Mouse (Mus musculus) liver, embryonic 12.5 days (tissue): ENCODE measurements around the gene Stk32b. TPM values are rescaled to one million over a fixed set of nuclear protein-coding genes. Genes with fewer than 3 reads are reported as not detected.

ENCODE experiments used
- ATAC-seq: fragments of 200-750 bp; cut with Nextera tagmentation; 2 replicates; pipeline ENCODE4 v1.8.0; 2017; ENCODE audit warnings: moderate number of reproducible peaks, mild to moderate bottlenecking, moderate library complexity
- H3K27ac ChIP-seq: fragments of 300-500 bp; sonication (generic); 2 replicates; pipeline ENCODE4 v1.5.1; 2016; ENCODE audit warnings: mild to moderate bottlenecking
- H3K27me3 ChIP-seq: fragments of 300-500 bp; sonication (generic); replicated peaks from 2 replicates; pipeline ENCODE4 v1.6.1; 2016; ENCODE audit warnings: mild to moderate bottlenecking, moderate library complexity
- H3K36me3 ChIP-seq: fragments of 300-500 bp; sonication (generic); 2 replicates; pipeline ENCODE4 v1.6.1; 2016; ENCODE audit warnings: mild to moderate bottlenecking, moderate library complexity
- H3K4me1 ChIP-seq: fragments of 300-500 bp; sonication (generic); 2 replicates; pipeline ENCODE4 v1.6.1; 2016
- H3K4me2 ChIP-seq: fragments of 300-500 bp; sonication (generic); 2 replicates; pipeline ENCODE4 v1.6.1; 2016; ENCODE audit warnings: mild to moderate bottlenecking, moderate library complexity
- H3K4me3 ChIP-seq: fragments of 300-500 bp; sonication (generic); 2 replicates; pipeline ENCODE4 v1.5.1; 2016; ENCODE audit warnings: mild to moderate bottlenecking, moderate library complexity
- H3K9ac ChIP-seq: fragments of 300-500 bp; sonication (generic); 2 replicates; pipeline ENCODE4 v1.6.1; 2016; ENCODE audit warnings: mild to moderate bottlenecking, moderate library complexity
- H3K9me3 ChIP-seq: fragments of 300-500 bp; sonication (generic); replicated peaks from 2 replicates; pipeline ENCODE4 v1.6.1; 2016; ENCODE audit warnings: mild to moderate bottlenecking, moderate library complexity
- WGBS: fragments of 180-500 bp; shearing (Covaris S2); methylation state at CpG from one replicate; pipeline ENCODE4 v1.1.7; 2016; ENCODE audit not compliant: insufficient replicate concordance; 5-methylcytosine and 5-hydroxymethylcytosine counted together
- polyA plus RNA-seq: library from polyadenylated mRNA; unstranded; fragments of >200 nt; fragmentation: Nextera tagmentation; extraction: Ambion mirVana; gene quantifications from 2 replicates; pipeline ENCODE4 v1.2.1, GENCODE M21; 2016

Gene Stk32b
- polyA plus RNA-seq, 1 experiment from 2014 or later = 0.17 TPM

DNA sequence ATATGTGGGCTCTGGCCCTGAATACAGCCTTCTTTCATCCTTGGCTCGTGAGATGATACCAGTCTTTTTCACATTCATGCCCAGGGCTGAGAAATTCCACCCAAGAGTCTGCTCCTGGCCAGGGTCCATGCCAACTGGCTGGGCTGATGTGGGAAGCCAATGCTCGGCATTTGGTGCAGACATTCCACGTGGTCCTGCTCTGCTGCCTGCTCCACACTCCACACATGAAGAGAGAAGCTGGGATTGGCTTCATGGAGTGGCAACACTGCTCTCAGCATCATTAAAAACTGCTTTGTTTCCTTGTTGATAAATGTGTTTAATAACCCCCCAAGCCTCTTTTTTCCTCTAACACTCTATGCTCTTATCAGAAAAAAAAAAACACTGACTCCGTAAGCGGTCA lies 61.8 kb downstream of the Stk32b start:
- Histone ChIP-seq H3K9ac (no peak overlapping the region), H3K36me3 (no peaks in the 10 kb centered on the region), H3K4me2 (no peak overlapping the region), H3K4me1 (no peaks in the 10 kb centered on the region), H3K9me3 (0 out of 2 replicates have a peak, but pooled peaks cover 4% of the 10 kb centered on the region), H3K27me3 (no peaks in the 10 kb centered on the region), H3K4me3 (no peak overlapping the region), H3K27ac (no peak overlapping the region)
- 63% methylated on average over 5 of the region's 5 CpGs for WGBS
- no peak for ATAC-seq

DNA sequence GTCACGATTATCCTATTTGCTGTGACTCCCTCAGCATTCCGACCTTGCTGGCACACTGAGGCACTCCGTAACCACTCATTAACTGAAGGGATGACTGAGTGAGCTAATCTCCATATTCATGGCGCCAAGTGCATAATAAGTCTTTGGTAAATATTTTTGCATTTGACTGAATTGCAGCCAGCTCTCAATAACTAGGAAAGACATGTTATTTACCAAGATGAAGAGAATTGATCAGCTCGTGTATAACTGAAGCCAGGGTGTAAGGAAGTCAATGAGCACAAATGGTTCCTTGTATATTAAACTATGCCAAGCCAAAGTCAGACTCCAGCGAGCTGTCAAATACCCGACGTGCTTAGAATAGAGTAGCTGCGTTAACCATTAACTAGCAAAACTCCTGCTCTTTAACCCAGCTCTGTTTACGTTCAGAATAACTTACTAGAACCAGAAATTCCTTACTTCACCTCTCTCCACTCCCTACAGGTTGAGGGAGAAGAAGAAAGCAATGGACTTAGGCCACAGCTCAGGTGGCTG lies 66.2 kb downstream of the Stk32b start:
- Histone ChIP-seq H3K36me3 (no peaks in the 10 kb centered on the region), H3K27me3 (no peaks in the 10 kb centered on the region), H3K9me3 (no peaks in the 10 kb centered on the region), H3K4me3 (no peak overlapping the region), H3K9ac (no peak overlapping the region), H3K4me1 (no peaks in the 10 kb centered on the region), H3K27ac (no peak overlapping the region), H3K4me2 (no peak overlapping the region)
- WGBS = 55% methylated on average over 10 of the region's 10 CpGs
- ATAC-seq = 0 out of 2 replicates have a peak, but pooled peaks have one; percentile 21

DNA sequence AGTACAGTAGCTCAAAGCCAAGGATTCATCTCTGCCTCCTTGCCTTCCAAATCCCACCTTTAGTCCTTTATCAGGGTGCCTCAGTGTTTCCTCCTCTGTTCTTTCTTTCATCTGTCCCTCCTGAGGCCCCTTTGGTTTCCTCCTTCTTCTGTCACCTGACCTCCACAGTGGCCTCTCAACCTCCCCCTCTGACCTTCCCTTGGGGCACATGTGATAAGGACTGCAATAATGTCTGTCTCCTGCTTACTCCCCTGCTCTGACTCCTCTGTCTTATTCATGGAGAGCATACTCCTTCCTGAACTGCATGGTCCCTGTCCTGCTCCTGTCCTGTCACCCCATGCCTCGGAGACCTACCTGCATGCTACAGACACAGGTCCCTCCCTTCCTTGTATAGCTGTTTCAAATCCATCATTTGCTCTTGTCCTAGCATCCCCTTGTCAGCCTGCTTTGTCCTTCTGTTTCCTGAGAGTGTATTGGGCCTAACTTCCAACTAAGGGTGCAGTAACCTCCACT lies 66.8 kb downstream of the Stk32b start:
- Histone ChIP-seq H3K4me1 (no peaks in the 10 kb centered on the region), H3K9me3 (no peaks in the 10 kb centered on the region), H3K9ac (no peak overlapping the region), H3K36me3 (no peaks in the 10 kb centered on the region), H3K27ac (no peak overlapping the region), H3K27me3 (no peaks in the 10 kb centered on the region), H3K4me2 (no peak overlapping the region), H3K4me3 (no peak overlapping the region)
- no peak for ATAC-seq
- WGBS = 64% methylated on average over 1 of the region's 1 CpGs

DNA sequence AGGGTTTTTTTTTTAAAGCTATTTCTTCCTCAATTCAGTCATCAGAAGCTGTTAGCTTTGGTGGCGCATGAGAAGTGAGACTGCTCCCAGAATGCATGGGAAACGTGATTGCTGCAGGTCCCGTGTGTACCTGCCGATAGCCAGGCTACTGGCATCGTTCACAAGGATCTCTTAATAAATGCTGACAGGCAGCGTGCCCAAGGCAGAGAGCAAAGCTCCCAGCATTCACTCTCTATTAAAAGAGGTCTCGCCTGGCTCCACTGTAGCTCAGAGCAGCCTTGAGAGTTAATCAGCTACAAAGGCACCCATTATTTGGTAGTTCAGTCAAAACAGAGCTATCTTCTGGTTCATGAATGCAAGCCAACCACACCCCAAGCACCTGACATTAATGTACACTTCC lies 72.9 kb downstream of the Stk32b start:
- 73% methylated on average over 7 of the region's 7 CpGs for WGBS
- no peak for ATAC-seq
- no peak overlapping the region for H3K9ac ChIP-seq

DNA sequence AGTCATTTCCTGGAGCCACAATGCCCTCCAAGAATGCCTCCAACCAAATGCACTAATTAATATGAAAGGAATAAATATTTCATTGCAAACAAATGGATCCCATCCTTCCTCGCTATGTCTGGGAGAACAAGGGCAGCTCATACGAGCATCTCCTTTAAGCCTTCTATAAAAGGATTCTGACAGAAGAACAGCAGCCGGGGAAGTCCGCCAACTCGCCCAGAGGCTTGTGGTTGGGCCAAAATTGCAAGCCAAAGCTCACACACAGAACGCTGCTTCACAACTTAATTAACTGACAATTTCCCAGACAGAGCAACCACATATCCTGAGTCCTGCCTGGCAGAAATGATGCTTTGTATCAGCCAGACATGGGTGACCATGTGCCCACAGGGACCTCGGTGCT lies 74.5 kb downstream of the Stk32b start:
- no peak for ATAC-seq
- no peaks in the 10 kb centered on the region for H3K36me3 ChIP-seq
- no peaks in the 10 kb centered on the region for H3K4me1 ChIP-seq
- H3K9ac ChIP-seq = no peak overlapping the region
- H3K4me2 ChIP-seq = no peak overlapping the region
- WGBS = 67% methylated on average over 7 of the region's 7 CpGs
- H3K4me3 ChIP-seq = no peak overlapping the region
- H3K9me3 ChIP-seq = peaks cover 4% of the 10 kb centered on the region; the same call in 1 of the 2 replicates
- H3K27ac ChIP-seq = no peak overlapping the region
- H3K27me3 ChIP-seq = no peaks in the 10 kb centered on the region

More for the DNA sequence above, 72.9 kb downstream of the Stk32b start:
- Histone ChIP-seq H3K4me1 (no peaks in the 10 kb centered on the region), H3K27me3 (no peaks in the 10 kb centered on the region), H3K9me3 (peaks cover 4% of the 10 kb centered on the region; the same call in 1 of the 2 replicates), H3K36me3 (no peaks in the 10 kb centered on the region), H3K4me3 (no peak overlapping the region), H3K4me2 (no peak overlapping the region), H3K27ac (no peak overlapping the region)

DNA sequence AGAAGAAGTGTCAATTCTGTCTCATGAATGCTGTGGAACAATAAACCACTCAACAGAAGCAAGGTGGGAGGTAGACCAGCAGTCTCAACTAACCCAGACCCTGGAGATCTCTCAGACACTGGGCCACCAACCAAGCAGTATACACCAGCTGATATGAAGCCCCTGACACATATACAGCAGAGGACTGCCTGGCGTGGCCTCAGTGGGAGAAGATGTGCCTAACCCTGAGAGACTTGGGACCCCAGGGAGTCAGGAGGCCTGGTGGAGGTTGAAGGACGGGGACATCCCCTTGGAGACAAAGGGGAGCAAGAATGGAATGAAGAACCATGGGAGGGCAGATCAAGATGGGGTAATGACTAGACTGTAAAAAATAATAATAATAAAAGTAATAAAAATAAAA lies 82.2 kb downstream of the Stk32b start:
- H3K27ac ChIP-seq = no peak overlapping the region
- no peak overlapping the region for H3K4me3 ChIP-seq
- 49% methylated on average over 2 of the region's 2 CpGs for WGBS
- H3K36me3 ChIP-seq = no peaks in the 10 kb centered on the region
- no peaks in the 10 kb centered on the region for H3K4me1 ChIP-seq
- no peaks in the 10 kb centered on the region for H3K27me3 ChIP-seq
- H3K9ac ChIP-seq = no peak overlapping the region
- peaks cover 6% of the 10 kb centered on the region; the same call in 1 of the 2 replicates for H3K9me3 ChIP-seq
- no peak overlapping the region for H3K4me2 ChIP-seq
- no peak for ATAC-seq

DNA sequence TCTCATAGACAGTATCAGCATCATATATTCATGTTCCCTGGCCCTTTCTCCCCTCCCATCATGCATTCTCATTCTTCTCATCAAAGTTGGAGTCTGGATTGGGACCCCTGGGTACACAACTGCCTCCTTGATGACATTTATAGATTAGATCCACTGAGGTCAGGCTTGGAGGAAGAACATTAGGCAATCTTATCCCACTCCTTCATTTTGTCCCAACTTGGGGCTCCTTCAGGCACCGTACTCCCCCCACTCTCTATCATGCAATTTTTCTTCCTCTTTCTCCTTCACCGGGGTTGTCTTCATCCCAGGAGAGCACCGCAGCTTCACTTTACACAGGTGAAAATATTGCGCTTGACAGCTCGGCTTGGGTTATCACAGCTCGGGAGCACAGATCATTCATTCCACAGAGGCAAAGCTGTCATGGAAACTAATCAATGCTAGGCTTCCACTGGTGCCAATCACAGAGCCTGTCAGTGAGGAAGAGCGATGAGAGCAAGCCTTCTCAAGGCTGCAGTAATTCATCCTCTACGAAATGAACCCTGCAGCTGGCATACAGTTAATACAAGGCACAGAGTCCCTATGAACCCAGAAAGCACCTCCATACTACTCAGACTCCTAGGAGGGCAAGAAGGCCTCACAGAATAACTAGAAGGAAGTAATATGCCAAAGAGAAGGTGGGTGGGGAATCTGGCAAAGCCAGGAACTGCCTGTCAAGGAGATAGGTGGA lies 89.4 kb downstream of the Stk32b start:
- Histone ChIP-seq H3K36me3 (no peaks in the 10 kb centered on the region), H3K27me3 (no peaks in the 10 kb centered on the region), H3K9ac (no peak overlapping the region), H3K9me3 (peaks cover 14% of the 10 kb centered on the region; the same call in 1 of the 2 replicates), H3K4me2 (no peak overlapping the region), H3K4me3 (no peak overlapping the region), H3K4me1 (no peaks in the 10 kb centered on the region), H3K27ac (no peak overlapping the region)
- no peak for ATAC-seq
- WGBS = 64% methylated on average over 8 of the region's 8 CpGs

DNA sequence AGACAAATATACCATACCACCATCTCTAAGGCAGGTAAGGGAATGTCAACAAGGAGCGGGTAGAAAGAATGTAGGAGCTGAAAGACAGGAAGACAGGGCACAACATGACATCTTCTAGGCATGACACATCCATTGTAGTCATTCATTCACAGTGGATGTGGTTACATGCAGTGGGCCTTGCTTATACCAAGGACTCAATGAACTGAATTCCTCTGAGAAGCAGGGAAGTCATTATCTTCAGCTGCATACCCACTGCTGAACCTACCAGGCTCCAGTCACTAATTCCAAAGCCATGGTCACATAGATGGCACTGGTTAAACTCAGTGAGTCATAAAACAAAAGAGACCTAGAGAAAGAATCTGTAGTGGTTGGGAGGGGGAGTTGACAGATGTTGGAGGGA lies 105.1 kb downstream of the Stk32b start:
- WGBS = 59% methylated on average over 1 of the region's 1 CpGs
- ATAC-seq = no peak

DNA sequence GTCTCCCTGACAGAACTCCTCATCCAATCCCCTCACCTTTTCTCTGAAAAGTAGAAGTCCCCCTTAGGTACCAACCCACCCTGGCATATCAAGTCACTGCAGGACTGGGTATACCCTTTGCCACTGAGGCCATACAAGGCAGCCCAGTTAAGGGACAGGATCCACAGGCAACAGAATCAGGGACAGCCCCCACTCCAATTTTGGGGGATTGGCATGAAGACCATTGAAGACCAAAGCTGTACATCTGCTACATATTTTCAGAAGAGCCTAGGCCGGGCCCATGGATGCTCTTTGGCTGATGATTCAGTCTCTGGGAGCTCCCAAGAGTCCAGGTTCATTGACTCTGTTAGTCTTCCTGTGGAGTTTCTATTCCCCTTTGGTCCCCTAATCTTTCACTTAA lies 117.4 kb downstream of the Stk32b start:
- WGBS = 45% methylated on average over 1 of the region's 1 CpGs
- no peak for ATAC-seq
- no peak overlapping the region for H3K4me2 ChIP-seq
- H3K9me3 ChIP-seq = no peaks in the 10 kb centered on the region; the same call in 1 of the 2 replicates
- H3K9ac ChIP-seq = no peak overlapping the region
- no peak overlapping the region for H3K27ac ChIP-seq
- H3K4me3 ChIP-seq = no peak overlapping the region
- H3K4me1 ChIP-seq = no peaks in the 10 kb centered on the region
- no peaks in the 10 kb centered on the region for H3K27me3 ChIP-seq
- no peaks in the 10 kb centered on the region for H3K36me3 ChIP-seq

More for the DNA sequence above, 105.1 kb downstream of the Stk32b start:
- Histone ChIP-seq H3K4me1 (no peaks in the 10 kb centered on the region), H3K27me3 (no peaks in the 10 kb centered on the region), H3K27ac (no peak overlapping the region), H3K4me3 (no peak overlapping the region), H3K36me3 (no peaks in the 10 kb centered on the region), H3K9me3 (no peaks in the 10 kb centered on the region), H3K4me2 (no peak overlapping the region), H3K9ac (no peak overlapping the region)

DNA sequence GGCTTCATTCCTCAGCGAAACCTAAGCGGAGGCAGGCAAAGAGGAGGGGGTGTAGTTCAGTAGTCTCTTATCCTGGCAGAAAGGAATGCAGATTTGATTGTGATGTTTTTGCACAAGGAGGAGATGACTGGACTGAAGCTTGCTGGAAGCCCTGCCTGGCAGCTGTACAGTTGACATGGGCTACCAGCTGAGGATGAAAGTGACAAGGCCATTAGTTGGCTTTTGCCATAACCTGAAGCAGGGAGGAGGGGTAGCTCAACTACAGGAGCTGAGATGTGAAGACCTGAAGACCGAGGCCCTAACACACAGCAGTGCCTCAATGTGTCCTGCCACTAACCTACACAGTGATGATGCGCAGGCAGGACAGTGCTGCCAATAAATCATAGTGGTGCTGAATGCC lies 118.7 kb downstream of the Stk32b start:
- H3K27me3 ChIP-seq = no peaks in the 10 kb centered on the region
- H3K36me3 ChIP-seq = no peaks in the 10 kb centered on the region
- no peak overlapping the region for H3K4me2 ChIP-seq
- ATAC-seq = no peak
- WGBS = 81% methylated on average over 4 of the region's 4 CpGs
- no peak overlapping the region for H3K4me3 ChIP-seq
- no peaks in the 10 kb centered on the region for H3K4me1 ChIP-seq
- no peaks in the 10 kb centered on the region; the same call in 1 of the 2 replicates for H3K9me3 ChIP-seq
- no peak overlapping the region for H3K27ac ChIP-seq
- no peak overlapping the region for H3K9ac ChIP-seq

DNA sequence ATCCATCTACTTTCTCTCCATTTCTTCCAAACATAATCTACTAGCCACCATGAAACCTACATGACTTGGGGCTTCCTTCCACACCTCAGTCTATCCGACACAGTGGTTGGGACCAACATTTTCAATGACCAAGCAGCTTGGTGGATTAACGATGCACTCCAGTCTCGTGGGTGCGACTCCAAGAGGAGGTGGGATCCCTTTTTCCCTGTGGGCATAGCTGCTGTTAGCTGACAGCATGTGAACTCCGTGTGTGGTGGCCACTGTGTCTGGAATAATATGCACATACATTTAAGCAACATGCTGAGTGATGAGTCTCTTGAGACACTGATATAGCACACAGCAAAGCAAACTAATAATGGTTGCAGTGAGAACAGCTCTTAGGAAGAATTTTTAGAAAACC lies 124.6 kb downstream of the Stk32b start:
- Histone ChIP-seq H3K27me3 (no peaks in the 10 kb centered on the region), H3K27ac (no peak overlapping the region), H3K9ac (no peak overlapping the region), H3K4me1 (no peaks in the 10 kb centered on the region), H3K36me3 (no peaks in the 10 kb centered on the region), H3K4me2 (no peak overlapping the region), H3K4me3 (no peak overlapping the region), H3K9me3 (no peaks in the 10 kb centered on the region)
- ATAC-seq = no peak
- WGBS = 60% methylated on average over 5 of the region's 5 CpGs

DNA sequence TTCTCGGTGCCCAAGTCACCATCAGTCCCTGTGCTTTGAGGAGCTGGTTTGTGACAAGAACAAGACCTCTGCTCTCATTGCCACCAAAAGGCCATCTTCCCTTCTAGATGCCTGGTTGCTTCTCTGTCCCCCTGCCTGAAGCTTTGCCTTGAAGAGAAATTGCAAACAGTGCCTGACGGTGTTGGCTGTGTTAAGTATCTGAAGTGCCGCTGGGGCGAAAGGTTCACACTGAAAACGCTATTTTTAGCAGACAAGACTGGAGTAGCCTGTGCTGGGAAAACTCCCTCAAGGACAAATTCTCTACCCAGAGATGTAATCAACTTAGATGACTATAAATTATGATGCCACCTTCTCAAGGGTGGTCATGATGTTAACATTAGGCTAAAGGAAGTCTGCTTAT lies 129.1 kb downstream of the Stk32b start:
- Histone ChIP-seq H3K9me3 (no peaks in the 10 kb centered on the region), H3K4me3 (no peak overlapping the region), H3K4me1 (no peaks in the 10 kb centered on the region), H3K4me2 (no peak overlapping the region), H3K27me3 (no peaks in the 10 kb centered on the region), H3K27ac (no peak overlapping the region), H3K9ac (no peak overlapping the region), H3K36me3 (no peaks in the 10 kb centered on the region)
- 66% methylated on average over 5 of the region's 5 CpGs for WGBS
- ATAC-seq = no peak
